Mouse (Mus musculus) ES-E14 (cell line): Measurements from ENCODE around the gene Slc38a4. TPM values are rescaled to one million over a fixed set of nuclear protein-coding genes. Genes with fewer than 3 reads are reported as not detected.

ENCODE experiments used
- DNase-seq: peaks from one replicate; pipeline ENCODE4 v3.0.0-alpha.2; 2013; ENCODE audit warnings: low read depth, low spot score
- H3K27ac ChIP-seq: 2 replicates; pipeline ENCODE4 v1.5.1; 2012; ENCODE audit warnings: low read depth, mild to moderate bottlenecking, low read length, moderate library complexity, mixed read lengths; ENCODE audit not compliant: poor library complexity, insufficient read depth, severe bottlenecking
- H3K36me3 ChIP-seq: 2 replicates; pipeline ENCODE4 v1.6.1; 2012; ENCODE audit warnings: mild to moderate bottlenecking, low read length, moderate library complexity, mixed read lengths; ENCODE audit not compliant: control insufficient read depth, poor library complexity, insufficient read depth, severe bottlenecking
- H3K4me1 ChIP-seq, 2 experiments: fragments of 150-350 bp in 1 of 2; sonication (generic) in 1 of 2; 2 replicates each; pipeline ENCODE4 v1.6.1; 2012; ENCODE audit warnings: low read length in 2 of 2, mild to moderate bottlenecking in 1 of 2, mixed read lengths in 1 of 2; ENCODE audit not compliant: control insufficient read depth in 2 of 2, insufficient read depth in 2 of 2, poor library complexity in 1 of 2
- H3K4me3 ChIP-seq, 2 experiments: fragments of 150-350 bp in 1 of 2; sonication (generic) in 1 of 2; 2 replicates each; pipeline ENCODE4 v1.5.1; 2012; ENCODE audit warnings: low read length in 2 of 2, low read depth in 1 of 2, mild to moderate bottlenecking in 1 of 2, mixed read lengths in 1 of 2; ENCODE audit not compliant: insufficient read depth in 1 of 2, poor library complexity in 1 of 2, severe bottlenecking in 1 of 2
- H3K9ac ChIP-seq: 2 replicates; pipeline ENCODE4 v1.6.1; 2012; ENCODE audit warnings: low read depth, mild to moderate bottlenecking, low read length, mixed read lengths; ENCODE audit not compliant: poor library complexity, insufficient read depth, severe bottlenecking
- H3K9me3 ChIP-seq: fragments of 150-350 bp; sonication (generic); 2 replicates; pipeline ENCODE4 v1.6.1; 2012; ENCODE audit warnings: low read depth, mild to moderate bottlenecking, low read length; ENCODE audit not compliant: control insufficient read depth, insufficient read depth
- CHD2 ChIP-seq: IDR thresholded peaks from 2 replicates; pipeline ENCODE4 v1.6.1; 2014; ENCODE audit warnings: mild to moderate bottlenecking, low read depth, low read length, inconsistent platforms
- HCFC1 ChIP-seq: IDR thresholded peaks from 2 replicates; pipeline ENCODE4 v1.6.1; 2012; ENCODE audit warnings: low read length, inconsistent platforms, borderline replicate concordance; ENCODE audit not compliant: insufficient read depth
- MAFK ChIP-seq: IDR thresholded peaks from 2 replicates; pipeline ENCODE4 v1.6.1; 2014; ENCODE audit warnings: mild to moderate bottlenecking, low read depth, low read length, inconsistent platforms; ENCODE audit not compliant: insufficient read depth
- ZC3H11A ChIP-seq: IDR thresholded peaks from 2 replicates; pipeline ENCODE4 v1.6.1; 2012; ENCODE audit warnings: low read depth, mild to moderate bottlenecking, inconsistent platforms, low read length, borderline replicate concordance
- ZNF384 ChIP-seq: IDR thresholded peaks from 2 replicates; pipeline ENCODE4 v1.6.1; 2012; ENCODE audit warnings: low read depth, low read length, inconsistent platforms
- in situ Hi-C, 2 experiments: fragments of 600-800 bp; cut with MboI; formaldehyde crosslinking; loops; one replicate each; pipeline ENCODE4 v1.15.1; 2025; ENCODE audit warnings: low sequenced_read_pairs in 2 of 2, inconsistent platforms in 1 of 2; ENCODE audit not compliant: unreplicated experiment in 2 of 2
- total RNA-seq: library from RNA; depleted of rRNA; stranded (reverse); fragments of 300-350 nt; gene quantifications from 2 replicates; pipeline ENCODE4 v1.2.3, GENCODE M21; 2012

Slc38a4 gene
- total RNA-seq, 1 experiment = 324 TPM

DNA sequence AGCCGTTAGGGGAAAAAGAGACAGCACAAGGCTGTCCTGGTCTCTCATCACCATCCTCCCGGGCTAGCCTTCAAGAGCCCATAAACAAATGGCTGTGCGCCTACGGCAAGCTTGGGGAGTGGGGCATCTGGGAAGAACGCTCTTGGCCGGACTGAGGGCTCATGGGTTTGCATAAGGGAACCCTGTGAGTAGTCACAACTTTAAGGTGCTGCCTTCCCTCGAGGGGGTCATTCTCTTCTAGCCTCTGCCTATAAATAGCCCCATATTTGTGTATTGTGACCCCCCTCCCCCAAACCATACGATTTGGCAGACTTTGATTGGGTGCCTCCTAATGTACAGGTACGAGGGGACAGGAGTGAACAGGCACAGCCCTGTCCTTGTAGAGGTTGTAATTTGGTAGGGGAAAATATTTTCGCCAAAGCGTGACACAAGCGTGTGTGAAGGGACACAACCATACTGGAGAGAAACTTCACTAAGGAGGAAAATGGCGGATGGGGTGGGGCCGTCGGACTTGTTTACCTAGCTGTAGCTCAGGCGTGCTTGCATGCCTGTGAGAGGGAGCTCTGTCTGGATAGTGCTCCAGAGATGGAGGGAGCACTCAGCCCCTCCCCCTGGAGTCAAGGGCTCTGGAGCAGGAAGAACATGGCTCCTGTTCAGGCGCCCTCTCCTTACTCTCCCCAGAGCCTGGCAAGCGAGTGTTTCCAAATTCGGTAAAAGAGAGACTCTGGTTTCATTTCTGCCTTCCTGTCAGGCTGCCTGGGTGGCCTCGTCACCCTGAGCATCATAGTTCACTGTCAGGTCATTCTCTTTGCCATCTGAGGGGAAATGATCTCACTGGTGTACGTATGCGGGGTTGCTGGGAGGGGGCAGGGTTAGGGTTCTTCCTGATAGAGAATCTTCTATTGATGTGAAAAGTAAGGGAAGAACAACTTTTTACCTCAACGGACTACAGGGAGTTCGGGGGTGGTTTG lies 3.6 kb upstream of the Slc38a4 start:
- peak overlapping the region; percentile 79 for H3K27ac ChIP-seq
- no peaks in the 10 kb centered on the region for H3K9me3 ChIP-seq
- H3K9ac ChIP-seq = peak overlapping the region; percentile 50; the same call in 1 of the 2 replicates
- H3K4me1 ChIP-seq = peaks cover 9 to 11% of the 10 kb centered on the region in 2 experiments; a peak in 3 of 4 replicates
- H3K4me3 ChIP-seq = peak overlapping the region; percentile 22 to 51
- H3K36me3 ChIP-seq = no peaks in the 10 kb centered on the region
- TF ChIP-seq ZC3H11A (no peak), CHD2 (no peak), HCFC1 (no peak), ZNF384 (no peak), MAFK (no peak)
- in situ Hi-C loops = no loop called here
- no peak for DNase-seq

DNA sequence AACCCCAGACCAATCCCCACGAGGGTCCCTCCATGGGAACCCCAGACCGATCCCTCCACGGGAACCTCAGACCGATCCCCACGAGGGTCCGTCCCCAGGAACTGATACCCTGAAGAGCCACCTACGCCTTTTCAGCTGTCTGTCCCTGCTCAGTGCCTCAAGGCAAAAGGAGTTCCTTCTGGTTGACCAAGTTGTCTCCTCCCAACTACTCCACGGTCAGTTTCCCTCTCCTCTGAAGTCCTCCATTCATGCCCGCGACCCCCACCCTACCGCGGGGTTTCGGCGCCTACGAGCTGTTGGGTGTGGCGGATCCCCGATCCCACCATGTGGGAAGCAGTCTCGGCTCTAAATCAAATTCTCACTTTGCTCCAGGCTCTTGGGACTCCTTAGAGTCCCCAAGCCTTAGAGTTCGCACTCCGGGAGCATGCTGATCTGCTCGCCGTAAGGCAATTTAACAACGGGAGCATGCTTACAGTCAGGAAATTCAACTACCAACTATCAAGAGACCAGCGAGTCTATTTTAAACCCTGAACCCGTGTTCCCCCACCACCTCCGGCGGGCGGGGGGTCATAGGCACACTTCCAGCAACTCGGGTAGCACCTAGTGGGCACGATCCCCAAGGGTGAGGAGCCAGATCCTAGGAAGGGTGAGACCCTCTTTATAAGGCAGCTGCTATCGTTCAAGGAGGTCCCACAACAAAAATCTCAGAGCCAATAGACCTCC lies 828 bp downstream of the Slc38a4 start:
- Histone ChIP-seq H3K4me1 (peaks cover 18 to 27% of the 10 kb centered on the region in 2 experiments), H3K36me3 (no peaks in the 10 kb centered on the region), H3K9me3 (no peaks in the 10 kb centered on the region), H3K27ac (peak overlapping the region; percentile 34; the same call in 1 of the 2 replicates), H3K4me3 (peak overlapping the region; percentile 87 to 94), H3K9ac (peak overlapping the region; percentile 89)
- TF ChIP-seq ZC3H11A = no peak
- TF ChIP-seq ZNF384 = no peak
- no peak for TF ChIP-seq CHD2
- TF ChIP-seq HCFC1 = no peak
- no peak for TF ChIP-seq MAFK
- in situ Hi-C loops = no loop called here
- no peak for DNase-seq

DNA sequence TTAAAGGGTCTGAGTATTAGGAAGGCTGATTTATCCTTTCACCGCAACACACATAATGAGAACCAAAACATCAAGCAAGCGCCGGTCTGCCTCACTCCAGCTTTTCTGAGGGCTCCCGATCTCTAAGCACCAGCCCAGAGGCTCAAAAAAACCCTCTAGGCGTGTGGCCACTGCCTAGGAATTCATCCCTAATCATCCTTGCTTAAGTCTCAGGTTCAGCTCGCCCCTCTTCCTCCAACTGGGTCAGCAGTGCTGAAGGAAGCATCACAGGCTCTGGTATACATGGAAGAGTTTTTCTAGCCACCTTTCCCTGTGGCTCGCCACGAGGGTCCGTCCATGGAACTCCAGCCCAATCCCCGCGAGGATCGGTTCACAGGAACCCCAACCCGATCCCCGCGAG lies 1.6 kb downstream of the Slc38a4 start:
- Histone ChIP-seq H3K4me3 (peak overlapping the region; percentile 87 to 94), H3K36me3 (no peaks in the 10 kb centered on the region), H3K4me1 (peaks cover 18 to 26% of the 10 kb centered on the region in 2 experiments), H3K27ac (no peak overlapping the region), H3K9ac (peak overlapping the region; percentile 89), H3K9me3 (no peaks in the 10 kb centered on the region)
- TF ChIP-seq MAFK (no peak), HCFC1 (no peak), ZC3H11A (no peak), CHD2 (no peak), ZNF384 (no peak)
- in situ Hi-C loops = no loop called here
- no peak for DNase-seq

DNA sequence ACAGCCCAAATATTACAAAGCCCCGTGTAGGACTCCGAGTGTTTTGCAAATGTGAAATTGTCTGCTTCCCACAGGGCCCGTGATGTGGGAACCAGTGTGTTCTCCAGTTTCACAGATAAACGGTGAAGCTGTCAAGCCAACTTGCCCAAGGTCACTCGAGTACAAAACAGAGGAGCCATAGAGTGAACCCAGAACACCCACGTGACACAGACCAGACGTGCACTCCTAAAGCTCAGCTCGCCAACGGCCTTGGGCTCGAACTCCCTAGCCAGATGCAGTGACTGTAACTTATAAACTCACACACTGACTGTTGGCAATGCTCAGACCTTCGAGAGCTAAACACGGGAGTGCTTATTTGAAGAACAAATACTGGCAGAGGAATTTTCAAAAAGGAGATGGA lies 5.3 kb downstream of the Slc38a4 start:
- Histone ChIP-seq H3K27ac (no peak overlapping the region; the same call in 1 of the 2 replicates), H3K4me1 (peaks cover 21 to 29% of the 10 kb centered on the region in 2 experiments), H3K9me3 (no peaks in the 10 kb centered on the region), H3K4me3 (peak overlapping the region; percentile 6 to 15; a peak in 2 of 4 replicates), H3K36me3 (no peaks in the 10 kb centered on the region), H3K9ac (no peak overlapping the region)
- in situ Hi-C loops = no loop called here
- DNase-seq = no peak
- TF ChIP-seq ZNF384 (no peak), ZC3H11A (no peak), MAFK (no peak), HCFC1 (no peak), CHD2 (no peak)
